Mouse (Mus musculus): Measurements from ENCODE around the gene Alkbh8.
"Not testable (repeated sequence)": the region's sequence is repeated elsewhere in the genome, so short reads cannot be mapped to it uniquely, and the experiment has no call there.

Gene Alkbh8

GRCm38 (mm10) chr9:3334962-3335767 lies at the start of gene Alkbh8:
Alkbh8 (plus strand) TSS chr9:3335140.
- in situ Hi-C loops (cut with MboI; ENCODE audit: low sequenced_read_pairs) = no loop called here

DNA sequence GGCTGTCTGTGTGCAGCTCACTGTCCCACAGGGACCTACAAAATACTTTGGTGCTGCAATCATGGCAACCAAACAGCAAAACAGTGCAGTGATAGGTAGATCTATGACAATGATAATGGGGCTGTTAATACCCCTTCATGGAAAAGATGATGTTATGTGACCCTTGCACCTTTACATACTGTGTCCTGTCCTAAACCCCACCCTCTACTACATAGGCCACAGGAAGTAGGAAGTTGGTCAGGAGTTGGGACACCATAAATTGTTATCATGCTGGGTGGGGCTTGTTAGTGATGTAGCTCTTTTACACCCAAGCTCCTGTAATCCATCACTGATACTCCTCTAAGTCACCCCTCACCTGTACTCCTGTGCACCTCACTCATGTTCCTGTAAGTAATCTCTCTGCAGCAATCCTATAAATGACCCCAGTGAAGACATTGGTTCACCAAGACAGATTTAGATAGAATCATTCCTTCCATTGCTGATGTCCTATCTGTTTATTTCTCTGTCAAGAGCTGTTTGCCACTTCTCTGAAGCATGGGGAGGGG lies 25.6 kb upstream of the Alkbh8 start:
- in situ Hi-C loops (cut with MboI; ENCODE audit: low sequenced_read_pairs) = no loop called here

GRCm38 (mm10) chr9:3310016-3310415 lies 24.9 kb upstream of the Alkbh8 start:
- in situ Hi-C loops (cut with MboI; ENCODE audit: low sequenced_read_pairs) = no loop called here

DNA sequence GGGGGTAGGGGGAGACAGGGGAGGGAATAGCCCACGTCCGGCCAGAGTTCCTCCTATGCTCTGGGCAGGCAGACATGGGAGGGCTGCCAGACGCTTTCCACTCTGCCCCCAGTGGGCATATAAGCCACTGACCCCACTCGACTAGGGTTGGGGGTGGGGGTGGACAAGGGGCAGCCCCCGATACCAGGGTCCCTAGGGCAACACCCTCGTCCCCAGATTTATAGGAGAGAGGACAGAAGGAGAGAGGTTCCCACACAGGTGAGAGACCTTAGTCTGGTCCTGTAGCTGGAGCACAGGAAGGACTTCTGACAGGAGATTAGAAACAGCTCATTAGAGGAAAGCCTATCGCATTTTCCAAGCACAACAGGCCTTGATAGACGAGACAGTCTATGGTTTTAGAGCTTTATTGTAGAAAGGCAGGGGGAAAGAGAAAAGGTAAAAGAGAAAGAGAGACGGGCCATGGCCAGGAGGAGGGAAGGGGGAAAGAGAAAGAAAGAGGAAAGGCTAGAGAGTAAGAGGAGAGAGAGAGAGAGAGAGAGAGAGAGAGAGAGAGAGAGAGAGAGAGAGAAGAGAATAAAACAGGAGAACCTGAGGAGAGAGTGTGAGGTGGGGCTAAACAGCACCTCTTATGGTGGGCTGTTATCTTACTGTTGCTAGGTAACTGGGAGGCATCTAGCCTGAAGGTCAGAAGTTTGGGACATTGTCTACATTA lies 7.4 kb upstream of the Alkbh8 start:
- in situ Hi-C loops (cut with MboI; ENCODE audit: low sequenced_read_pairs) = not testable (repeated sequence)

GRCm38 (mm10) chr9:3328054-3328595 lies 6.8 kb upstream of the Alkbh8 start:
- in situ Hi-C loops (cut with MboI; ENCODE audit: low sequenced_read_pairs) = no loop called here

DNA sequence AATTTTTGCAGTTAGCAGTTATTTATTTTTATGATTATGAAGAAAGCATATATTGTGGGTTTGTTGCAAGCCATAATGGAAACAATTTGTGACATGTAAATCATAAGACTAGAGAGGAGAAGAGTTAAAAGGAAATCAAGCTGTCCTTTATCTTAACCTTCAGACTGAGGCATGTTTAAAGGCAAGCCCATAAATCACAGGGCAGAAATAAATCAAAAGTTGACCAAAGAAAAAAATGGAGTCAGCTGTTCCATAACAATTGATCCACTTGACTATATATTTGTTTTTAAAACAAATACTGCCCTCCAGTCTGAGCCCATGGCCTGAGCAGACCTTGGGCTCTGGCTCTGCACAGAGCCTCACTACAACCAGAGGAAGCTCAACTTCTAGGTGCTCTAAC lies 4.6 kb upstream of the Alkbh8 start:
- in situ Hi-C loops (cut with MboI; ENCODE audit: low sequenced_read_pairs) = no loop called here

GRCm38 (mm10) chr9:3330737-3331384 lies 4.1 kb upstream of the Alkbh8 start:
- in situ Hi-C loops (cut with MboI; ENCODE audit: low sequenced_read_pairs) = no loop called here

- in situ Hi-C loops (cut with MboI; ENCODE audit: low sequenced_read_pairs) = no loop called here
These were observed 1.7 kb downstream of the Alkbh8 start for GRCm38 (mm10) chr9:3336661-3337060.

- in situ Hi-C loops (cut with MboI; ENCODE audit: low sequenced_read_pairs) = no loop called here
These were observed 10.2 kb downstream of the Alkbh8 start for GRCm38 (mm10) chr9:3345136-3345535.

- in situ Hi-C loops (cut with MboI; ENCODE audit: low sequenced_read_pairs) = no loop called here
These were observed 11.0 kb downstream of the Alkbh8 start for GRCm38 (mm10) chr9:3345967-3346366.

DNA sequence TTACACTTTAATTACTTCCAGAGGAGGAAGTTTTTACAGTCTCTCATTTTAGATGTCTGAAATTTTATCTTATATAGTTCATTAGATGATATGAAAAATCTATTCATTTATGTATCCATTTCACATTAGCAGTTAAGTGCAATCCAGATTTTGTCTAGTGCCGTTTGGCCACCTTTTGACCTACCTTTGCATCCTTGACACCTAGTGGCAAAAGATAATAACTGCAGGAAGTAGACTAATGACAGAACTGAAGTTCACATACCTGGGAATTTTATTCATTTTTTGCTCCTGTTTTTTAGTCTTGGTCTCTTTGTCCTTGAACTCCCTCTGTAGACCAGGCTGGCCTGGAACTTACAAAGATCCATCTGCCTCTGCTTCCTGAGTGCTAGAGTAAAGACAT lies 15.1 kb downstream of the Alkbh8 start:
- in situ Hi-C loops (cut with MboI; ENCODE audit: low sequenced_read_pairs) = no loop called here

- in situ Hi-C loops (cut with MboI; ENCODE audit: low sequenced_read_pairs) = not testable (repeated sequence)
These were observed 41.4 kb downstream of the Alkbh8 start for GRCm38 (mm10) chr9:3376323-3376722.

- in situ Hi-C loops (cut with MboI; ENCODE audit: low sequenced_read_pairs) = no loop called here
These were observed 68.6 kb downstream of the Alkbh8 start, which contains the start of gene Cwf19l2 for GRCm38 (mm10) chr9:3403251-3404208. Cwf19l2 (plus strand) TSS chr9:3403592.

DNA sequence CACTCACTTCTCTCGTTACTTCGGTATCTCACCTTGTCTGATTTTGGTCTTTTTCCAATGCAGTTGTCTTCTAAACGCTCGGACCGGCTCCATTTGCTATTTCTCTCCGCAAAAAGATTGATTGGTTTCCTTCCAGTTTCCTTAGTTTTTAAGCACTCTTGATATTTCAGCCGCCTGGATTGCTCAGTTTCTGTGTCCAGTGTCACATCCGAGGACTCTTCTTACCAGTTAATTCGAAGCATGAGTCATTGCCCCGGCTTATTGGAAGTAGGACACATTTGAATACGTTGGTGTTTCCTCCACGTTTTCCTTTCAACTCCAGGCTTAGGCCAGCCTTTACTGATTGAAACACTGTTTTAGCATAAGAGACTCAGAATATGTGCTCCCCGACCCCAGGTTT lies 69.4 kb downstream of the Alkbh8 start:
- in situ Hi-C loops (cut with MboI; ENCODE audit: low sequenced_read_pairs) = no loop called here

DNA sequence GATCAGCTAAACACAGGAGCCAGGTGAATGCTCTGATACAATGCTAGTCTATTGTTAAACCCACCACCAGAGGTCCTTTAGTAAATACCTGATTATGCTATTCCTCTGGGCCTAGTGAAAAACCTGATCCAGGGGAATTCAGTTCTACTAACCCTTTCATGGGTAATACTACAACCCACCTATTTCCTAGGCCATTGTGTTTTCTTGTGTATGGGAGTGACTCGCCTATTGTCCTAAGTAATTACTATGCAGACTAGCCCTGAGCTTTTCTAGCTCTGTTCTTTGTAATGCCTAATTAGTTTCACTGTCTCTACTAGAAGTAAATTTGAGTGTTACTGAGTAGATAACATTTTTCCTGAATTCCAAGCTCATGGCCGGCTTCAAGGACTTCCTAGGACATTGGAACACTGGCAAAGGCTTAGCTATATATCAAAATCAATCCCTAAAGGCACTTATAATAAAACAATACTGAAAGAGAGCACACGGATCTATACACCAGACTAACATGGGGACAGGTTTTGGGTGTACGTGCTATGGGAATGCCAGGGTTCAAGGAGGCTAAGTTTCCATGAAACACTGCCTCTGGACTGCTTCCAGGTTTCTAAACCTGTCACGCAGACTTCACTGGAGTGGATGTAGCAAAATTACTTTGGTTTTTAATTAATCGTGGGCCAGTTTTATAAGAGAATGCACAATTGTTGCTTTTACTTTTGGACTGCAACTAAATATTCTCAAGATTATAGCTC lies 104.8 kb downstream of the Alkbh8 start:
- in situ Hi-C loops (cut with MboI; ENCODE audit: low sequenced_read_pairs) = not testable (repeated sequence)

Measured in CH12F3 (cell line).